Mouse (Mus musculus) ES-E14 (cell line): Measurements from ENCODE around the gene Inmt.

Source experiments
- HCFC1 ChIP-seq: IDR thresholded peaks from 2 replicates; pipeline ENCODE4 v1.6.1; 2012; ENCODE audit warnings: low read length, inconsistent platforms, borderline replicate concordance; ENCODE audit not compliant: insufficient read depth
- MAFK ChIP-seq: IDR thresholded peaks from 2 replicates; pipeline ENCODE4 v1.6.1; 2014; ENCODE audit warnings: mild to moderate bottlenecking, low read depth, low read length, inconsistent platforms; ENCODE audit not compliant: insufficient read depth

GRCm38 (mm10) chr6:55173941-55174349 lies 898 bp downstream of the Inmt start:
- TF ChIP-seq HCFC1 (no peak), MAFK (no peak)
